Mouse (Mus musculus) fibroblast of lung, adult 2 months (primary cell): ENCODE data around the gene Nxpe3.

Source experiments
- DNase-seq: peaks from one replicate; pipeline ENCODE4 v3.0.0-alpha.2; 2011; ENCODE audit warnings: low read depth

Nxpe3 gene

GRCm38 (mm10) chr16:55809779-55810514, 85.1 kb downstream of the Nxpe3 start:
- no peak for DNase-seq

- no peak for DNase-seq
Measured at GRCm38 (mm10) chr16:55809345-55809744, 85.7 kb downstream of the Nxpe3 start.

GRCm38 (mm10) chr16:55807505-55807932, 87.6 kb downstream of the Nxpe3 start:
- no peak for DNase-seq

GRCm38 (mm10) chr16:55804799-55805198, 90.3 kb downstream of the Nxpe3 start:
- no peak for DNase-seq

GRCm38 (mm10) chr16:55801629-55802028, 93.5 kb downstream of the Nxpe3 start:
- DNase-seq, result no peak

GRCm38 (mm10) chr16:55798845-55799244, 96.2 kb downstream of the Nxpe3 start:
- DNase-seq, result no peak

- no peak for DNase-seq
Measured at GRCm38 (mm10) chr16:55790326-55790725, 104.8 kb downstream of the Nxpe3 start.
